Mouse (Mus musculus) lung, postnatal 4 days (tissue): ENCODE measurements at regions not wholly inside any gene's neighbourhood (a gene's known extent, or its start where the extent isn't known, plus 50 kb on each side); places are given as distances from the start of the nearest gene placed in this dataset.
A peak's percentile ranks its signal among the peaks of the same experiment; 100 is the strongest.
"Not testable (repeated sequence)": the region's sequence is repeated elsewhere in the genome, so short reads cannot be mapped to it uniquely, and the experiment has no call there.

Experiments
- DNase-seq, 2 experiments: peaks; one replicate each; pipeline ENCODE4 v3.0.0; 2021

GRCm38 (mm10) chr8:19976461-19976860 is 73.3 kb downstream of the Gm31371 start:
- DNase-seq: peak in 1 of 2 experiments; percentile 20

GRCm38 (mm10) chr8:19979536-19980345 is 76.5 kb downstream of the Gm31371 start:
- DNase-seq: peak; percentile 75 to 80

DNA sequence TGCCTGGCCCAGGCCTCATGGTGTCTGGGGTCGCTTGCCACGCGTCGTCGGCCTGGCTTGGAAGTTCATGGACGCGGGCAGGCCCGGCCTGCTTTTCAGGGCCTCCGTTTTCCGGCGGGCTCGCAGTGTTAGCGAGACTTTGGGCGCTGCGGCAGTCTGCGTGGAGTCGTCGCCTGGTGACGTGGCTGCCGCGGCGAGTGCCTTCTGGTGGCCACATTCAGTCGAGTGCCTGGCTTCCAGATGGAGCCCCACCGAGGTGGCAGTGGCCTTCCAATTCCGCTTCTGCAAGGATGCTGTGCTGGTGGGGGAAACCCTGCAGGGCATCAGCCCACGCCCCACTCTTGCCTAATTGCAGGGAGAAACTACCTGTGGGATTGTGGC is 77.1 kb downstream of the Gm31371 start:
- DNase-seq: not testable (repeated sequence)

GRCm38 (mm10) chr8:20008106-20008505 is 104.9 kb downstream of the Gm31371 start:
- DNase-seq: peak; percentile 21 to 38

DNA sequence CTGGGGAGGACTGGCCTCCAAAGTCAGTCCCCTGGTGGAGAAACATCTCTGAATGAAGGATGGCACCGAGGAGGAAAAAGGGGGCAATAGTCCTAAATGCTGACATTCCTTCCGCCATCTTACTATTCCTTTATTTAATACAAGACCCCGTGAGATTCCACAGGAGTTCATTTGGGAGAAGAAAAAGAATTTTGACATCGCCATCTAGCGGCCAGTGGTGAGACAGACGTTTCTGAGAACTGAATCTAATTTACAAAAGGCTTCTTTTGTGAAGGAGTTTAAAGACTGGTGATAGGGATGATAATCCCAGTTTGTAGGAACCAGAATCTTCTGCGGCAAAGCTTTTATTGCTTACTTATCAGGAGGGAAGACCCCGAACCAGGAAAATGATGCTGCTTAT is 107.8 kb downstream of the Gm31371 start:
- peak in 1 of 2 experiments; percentile 5 for DNase-seq

DNA sequence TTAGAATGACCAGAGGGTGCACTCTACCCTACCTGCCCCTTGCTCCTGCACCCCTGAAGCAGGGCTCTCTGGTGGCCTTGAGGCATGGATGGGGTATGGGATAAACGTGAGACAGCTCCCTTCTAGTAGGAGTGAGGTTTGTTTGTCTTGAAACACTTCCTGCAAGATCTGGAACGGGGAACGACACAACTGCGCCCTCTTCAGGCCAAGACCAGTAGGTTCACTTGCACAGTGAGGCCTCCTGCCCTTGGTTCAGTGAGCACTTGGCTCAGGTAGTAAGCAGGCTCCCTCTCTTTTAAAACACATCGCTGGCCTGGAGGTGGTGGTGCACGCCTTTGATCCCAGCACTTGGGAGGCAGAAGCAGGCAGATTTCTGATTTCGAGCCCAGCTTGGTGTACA is 110.1 kb downstream of the Gm31371 start:
- DNase-seq: peak; percentile 28 to 32

DNA sequence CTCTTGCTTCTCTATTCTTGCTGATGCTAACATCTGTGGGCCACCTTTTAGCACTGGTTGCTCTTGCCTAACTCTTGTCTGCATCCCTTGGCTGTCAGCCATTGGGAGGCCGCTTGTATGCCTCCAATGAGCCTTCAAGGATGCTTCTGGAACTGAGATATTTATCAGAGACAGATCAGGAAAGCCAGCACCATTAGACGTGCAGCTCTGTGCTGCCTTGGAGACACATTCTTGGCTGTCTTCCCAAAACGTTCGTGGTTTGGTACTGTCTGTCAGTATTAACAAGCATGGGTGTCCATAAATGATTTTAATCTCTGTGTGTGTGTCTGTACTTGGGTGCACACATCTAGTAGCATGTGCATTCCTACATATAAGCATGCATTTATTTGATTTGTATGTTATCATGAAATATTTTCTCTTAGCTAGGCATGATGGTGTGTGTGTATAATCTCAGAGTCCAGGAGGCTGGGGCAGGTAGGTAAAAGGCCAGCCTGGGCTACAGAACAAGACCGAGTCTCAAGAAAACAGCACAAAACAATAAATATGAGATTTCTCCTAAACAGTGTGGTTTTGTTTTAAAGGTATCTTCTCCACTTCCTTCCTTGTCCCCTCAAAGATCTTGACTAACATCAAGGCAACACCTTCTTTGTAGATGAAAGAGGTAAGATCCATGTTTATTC is 111.4 kb downstream of the Gm31371 start:
- DNase-seq: not testable (repeated sequence)

GRCm38 (mm10) chr8:20015411-20016081 is 112.4 kb downstream of the Gm31371 start:
- DNase-seq: peak; percentile 16 to 72

DNA sequence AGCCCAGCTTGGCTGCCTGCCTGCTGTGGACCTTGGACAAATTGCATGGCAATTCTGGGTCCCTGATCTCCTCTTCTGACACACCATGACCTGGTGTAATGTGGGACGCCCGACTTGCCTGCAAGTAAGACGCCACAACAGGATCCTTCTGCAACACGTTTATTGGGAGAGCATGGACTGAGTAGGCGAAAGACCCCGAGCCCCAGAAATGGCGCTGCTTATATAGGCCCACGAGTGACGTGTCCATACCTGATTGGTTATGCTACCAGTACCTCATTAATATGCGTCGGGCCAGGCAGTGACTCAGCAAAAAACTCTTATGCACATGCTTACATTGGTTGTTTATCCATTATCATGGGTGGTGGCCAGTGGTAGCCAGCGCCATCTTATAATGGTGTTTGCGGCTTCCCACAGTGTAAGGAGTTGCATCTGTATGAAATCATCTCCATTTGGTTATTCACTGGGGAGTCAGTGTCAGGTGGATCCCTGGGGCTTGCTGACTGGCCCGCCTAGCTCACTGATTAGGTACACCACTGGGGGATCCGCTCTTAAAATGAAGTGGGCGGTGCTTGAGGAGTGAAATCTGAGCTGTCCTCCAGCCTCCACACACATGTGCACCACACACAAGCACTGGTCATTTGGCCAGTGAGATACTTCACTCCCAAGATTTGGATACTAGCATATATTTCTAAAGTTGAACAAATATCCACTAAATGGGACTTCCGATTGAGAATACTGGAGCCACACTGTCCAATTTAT is 113.1 kb downstream of the Gm31371 start:
- DNase-seq: peak; percentile 62 to 75

GRCm38 (mm10) chr8:20025521-20025920 is 122.3 kb downstream of the Gm31371 start:
- DNase-seq: peak in 1 of 2 experiments; percentile 4

GRCm38 (mm10) chr8:20027956-20028355 is 124.8 kb downstream of the Gm31371 start:
- DNase-seq: peak; percentile 28 to 36

- peak; percentile 15 to 26 for DNase-seq
Measured at GRCm38 (mm10) chr8:20030131-20030530, 126.9 kb downstream of the Gm31371 start.

GRCm38 (mm10) chr8:20057626-20058025 is 154.4 kb downstream of the Gm31371 start:
- DNase-seq: peak in 1 of 2 experiments; percentile 23

DNA sequence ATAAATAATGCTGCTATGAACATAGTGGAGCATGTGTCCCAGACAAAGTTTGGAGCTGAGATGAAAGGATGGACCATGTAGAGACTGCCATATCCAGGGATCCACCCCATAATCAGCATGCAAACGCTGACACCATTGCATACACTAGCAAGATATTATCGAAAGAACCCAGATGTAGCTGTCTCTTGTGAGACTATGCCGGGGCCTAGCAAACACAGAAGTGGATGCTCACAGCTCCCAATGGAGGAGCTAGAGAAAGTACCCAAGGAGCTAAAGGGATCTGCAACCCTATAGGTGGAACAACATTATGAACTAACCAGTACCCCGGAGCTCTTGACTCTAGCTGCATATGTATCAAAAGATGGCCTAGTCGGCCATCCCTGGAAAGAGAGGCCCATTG is 194.9 kb downstream of the Gm31371 start:
- peak; percentile 5 to 19 for DNase-seq

GRCm38 (mm10) chr8:20100241-20100640 is 197.0 kb downstream of the Gm31371 start:
- DNase-seq: peak in 1 of 2 experiments; percentile 17

DNA sequence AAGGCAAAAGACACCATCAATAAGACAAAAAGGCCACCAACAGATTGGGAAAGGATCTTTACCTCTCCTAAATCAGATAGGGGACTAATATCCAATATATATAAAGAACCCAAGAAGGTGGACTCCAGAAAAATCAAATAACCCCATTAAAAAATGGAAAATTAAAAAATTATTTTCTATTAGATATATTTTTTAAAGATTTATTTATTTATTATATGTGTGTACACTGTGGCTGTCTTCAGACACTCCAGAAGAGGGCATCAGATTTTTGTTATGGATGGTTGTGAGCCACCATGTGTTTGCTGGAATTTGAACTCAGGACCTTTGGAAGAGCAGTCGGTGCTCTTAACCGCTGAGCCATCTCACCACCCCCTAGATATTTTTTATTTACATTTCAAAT is 199.2 kb downstream of the Gm31371 start:
- not testable (repeated sequence) for DNase-seq

DNA sequence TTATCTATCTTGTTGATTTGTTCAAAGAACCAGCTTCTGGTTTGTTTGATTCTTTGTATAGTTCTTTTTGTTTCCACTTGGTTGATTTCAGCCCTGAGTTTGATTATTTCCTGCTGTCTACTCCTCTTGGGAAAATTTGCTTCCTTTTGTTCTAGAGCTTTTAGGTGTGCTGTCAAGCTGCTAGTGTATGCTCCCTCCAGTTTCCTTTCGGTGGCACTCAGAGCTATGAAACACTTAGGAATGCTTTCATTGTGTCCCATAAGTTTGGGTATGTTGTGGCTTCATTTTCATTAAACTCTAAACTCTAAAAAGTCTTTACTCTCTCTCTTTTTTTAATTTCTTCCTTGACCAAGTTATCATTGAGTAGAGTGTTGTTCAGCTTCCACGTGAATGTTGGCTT is 204.0 kb downstream of the Gm31371 start:
- peak in 1 of 2 experiments; percentile 5 for DNase-seq

GRCm38 (mm10) chr8:20116785-20117184 is 213.6 kb downstream of the Gm31371 start:
- peak; percentile 21 to 24 for DNase-seq

DNA sequence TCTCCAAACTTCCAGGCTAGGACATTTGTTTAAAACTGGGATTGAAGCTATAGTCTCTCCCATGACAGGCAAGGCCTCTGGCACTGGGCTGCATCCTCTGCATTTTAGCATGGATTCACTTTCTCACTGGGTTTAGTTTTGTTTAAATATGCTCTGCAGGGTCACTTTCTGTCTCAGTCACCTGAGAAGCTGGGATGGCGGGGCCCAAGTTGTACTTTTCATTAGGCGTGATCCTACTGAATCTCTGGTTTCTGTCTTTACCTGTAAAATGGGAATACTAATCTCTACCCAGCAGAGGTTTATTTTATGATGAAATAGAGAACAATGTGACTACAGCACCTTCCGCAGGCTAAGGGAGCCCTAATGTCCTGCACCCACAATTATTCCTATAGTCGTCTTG is 216.4 kb downstream of the Gm31371 start:
- DNase-seq: not testable (repeated sequence)

- DNase-seq: not testable (repeated sequence)
Measured at GRCm38 (mm10) chr8:20120186-20120585, 217.0 kb downstream of the Gm31371 start.

GRCm38 (mm10) chr8:20121391-20121909 is 218.3 kb downstream of the Gm31371 start:
- peak in 1 of 2 experiments; percentile 4 for DNase-seq
